Mouse (Mus musculus) neural tube, embryonic 15.5 days (tissue): ENCODE measurements around the gene H2-M10.4. TPM values are rescaled to one million over a fixed set of nuclear protein-coding genes. Genes with fewer than 3 reads are reported as not detected.
A peak's percentile ranks its signal among the peaks of the same experiment; 100 is the strongest.
"Not testable (repeated sequence)": the region's sequence is repeated elsewhere in the genome, so short reads cannot be mapped to it uniquely, and the experiment has no call there.

Experiments used
- ATAC-seq: fragments of 200-750 bp; cut with Nextera tagmentation; 2 replicates; pipeline ENCODE4 v1.8.0; 2017; ENCODE audit warnings: mild to moderate bottlenecking, moderate TSS enrichment, moderate library complexity; ENCODE audit not compliant: low FRiP score
- H3K27ac ChIP-seq: fragments of 300-500 bp; sonication (generic); replicated peaks from 2 replicates; pipeline ENCODE4 v1.5.1; 2015; ENCODE audit warnings: mild to moderate bottlenecking, inconsistent platforms
- H3K27me3 ChIP-seq: fragments of 300-500 bp; sonication (generic); replicated peaks from 2 replicates; pipeline ENCODE4 v1.6.1; 2015; ENCODE audit warnings: inconsistent platforms
- H3K36me3 ChIP-seq: fragments of 300-500 bp; sonication (generic); 2 replicates; pipeline ENCODE4 v1.6.1; 2015; ENCODE audit warnings: inconsistent platforms
- H3K4me1 ChIP-seq: fragments of 300-500 bp; sonication (generic); 2 replicates; pipeline ENCODE4 v1.6.1; 2015; ENCODE audit warnings: inconsistent platforms
- H3K4me2 ChIP-seq: fragments of 300-500 bp; sonication (generic); 2 replicates; pipeline ENCODE4 v1.6.1; 2015; ENCODE audit warnings: inconsistent platforms, mild to moderate bottlenecking, moderate library complexity
- H3K4me3 ChIP-seq: fragments of 300-500 bp; sonication (generic); replicated peaks from 2 replicates; pipeline ENCODE4 v1.5.1; 2015; ENCODE audit warnings: mild to moderate bottlenecking, inconsistent platforms
- H3K9ac ChIP-seq: fragments of 300-500 bp; sonication (generic); replicated peaks from 2 replicates; pipeline ENCODE4 v1.6.1; 2015; ENCODE audit warnings: mild to moderate bottlenecking, inconsistent platforms
- H3K9me3 ChIP-seq: fragments of 300-500 bp; sonication (generic); replicated peaks from 2 replicates; pipeline ENCODE4 v1.6.1; 2016; ENCODE audit warnings: inconsistent platforms
- WGBS: fragments of 180-500 bp; shearing (Covaris S2); methylation state at CpG from one replicate; pipeline ENCODE4 v1.1.7; 2015; ENCODE audit warnings: mixed read lengths; 5-methylcytosine and 5-hydroxymethylcytosine counted together
- polyA plus RNA-seq: library from polyadenylated mRNA; unstranded; fragments of >200 nt; fragmentation: Nextera tagmentation; extraction: Ambion mirVana; gene quantifications from 2 replicates; pipeline ENCODE4 v1.2.1, GENCODE M21; 2015

Gene H2-M10.4
- polyA plus RNA-seq, result not detected in 2 replicates

- ATAC-seq, result no peak
- no peaks in the 10 kb centered on the region for H3K4me1 ChIP-seq
- no peak within 1 kb of the TSS for H3K27ac ChIP-seq
- H3K9me3 ChIP-seq, result no peaks in the 10 kb centered on the region
- H3K27me3 ChIP-seq, result no peaks in the 10 kb centered on the region
- H3K4me2 ChIP-seq, result no peak within 1 kb of the TSS
- no peak within 1 kb of the TSS for H3K4me3 ChIP-seq
- 94% methylated on average over 7 of the region's 7 CpGs for WGBS
- no peaks in the 10 kb centered on the region for H3K36me3 ChIP-seq
- no peak within 1 kb of the TSS for H3K9ac ChIP-seq
Observed at GRCm38 (mm10) chr17:36462234-36462633, at the start of gene H2-M10.4. TSS of gene H2-M10.4 (minus strand) at chr17:36462334.

GRCm38 (mm10) chr17:36503910-36504309 lies 41.8 kb upstream of the H2-M10.4 start:
- no peak for ATAC-seq
- Histone ChIP-seq H3K4me3 (no peak overlapping the region), H3K9ac (no peak overlapping the region), H3K27ac (no peak overlapping the region), H3K4me2 (no peak overlapping the region), H3K27me3 (no peaks in the 10 kb centered on the region), H3K9me3 (no peaks in the 10 kb centered on the region), H3K4me1 (no peaks in the 10 kb centered on the region), H3K36me3 (no peaks in the 10 kb centered on the region)

GRCm38 (mm10) chr17:36500435-36500834 lies 38.3 kb upstream of the H2-M10.4 start:
- no peak for ATAC-seq

GRCm38 (mm10) chr17:36488181-36488580 lies 26.0 kb upstream of the H2-M10.4 start:
- ATAC-seq, H3K4me3 ChIP-seq, H3K4me2 ChIP-seq, H3K27ac ChIP-seq, H3K9me3 ChIP-seq, H3K9ac ChIP-seq, H3K27me3 ChIP-seq, H3K4me1 ChIP-seq, H3K36me3 ChIP-seq: not testable (repeated sequence)
- 96% methylated on average over 16 of the region's 16 CpGs for WGBS

More at GRCm38 (mm10) chr17:36500435-36500834, 38.3 kb upstream of the H2-M10.4 start:
- H3K4me3 ChIP-seq, result no peak overlapping the region
- H3K9ac ChIP-seq, result no peak overlapping the region
- H3K27ac ChIP-seq, result no peak overlapping the region
- no peaks in the 10 kb centered on the region for H3K27me3 ChIP-seq
- no peaks in the 10 kb centered on the region for H3K36me3 ChIP-seq
- H3K9me3 ChIP-seq, result no peaks in the 10 kb centered on the region
- no peaks in the 10 kb centered on the region for H3K4me1 ChIP-seq
- 74% methylated on average over 1 of the region's 1 CpGs for WGBS
- H3K4me2 ChIP-seq, result no peak overlapping the region

GRCm38 (mm10) chr17:36486687-36487230 lies 24.6 kb upstream of the H2-M10.4 start:
- Histone ChIP-seq H3K27me3 (no peaks in the 10 kb centered on the region), H3K27ac (no peak overlapping the region), H3K36me3 (no peaks in the 10 kb centered on the region), H3K9ac (no peak overlapping the region), H3K4me1 (no peaks in the 10 kb centered on the region), H3K4me3 (no peak overlapping the region), H3K9me3 (no peaks in the 10 kb centered on the region), H3K4me2 (no peak overlapping the region)
- ATAC-seq, result no peak
- WGBS, result 75% methylated on average over 1 of the region's 1 CpGs

GRCm38 (mm10) chr17:36483865-36484264 lies 21.7 kb upstream of the H2-M10.4 start:
- WGBS, result 89% methylated on average over 3 of the region's 3 CpGs
- Histone ChIP-seq H3K27ac (no peak overlapping the region), H3K9me3 (no peaks in the 10 kb centered on the region), H3K4me3 (no peak overlapping the region), H3K27me3 (no peaks in the 10 kb centered on the region), H3K36me3 (no peaks in the 10 kb centered on the region), H3K4me1 (no peaks in the 10 kb centered on the region), H3K9ac (no peak overlapping the region), H3K4me2 (no peak overlapping the region)
- ATAC-seq, result no peak

GRCm38 (mm10) chr17:36456260-36456659 lies 5.9 kb downstream of the H2-M10.4 start:
- H3K4me2 ChIP-seq, result no peak overlapping the region
- ATAC-seq, result no peak
- no peak overlapping the region for H3K27ac ChIP-seq
- no peak overlapping the region for H3K4me3 ChIP-seq
- H3K36me3 ChIP-seq, result no peaks in the 10 kb centered on the region
- H3K9me3 ChIP-seq, result no peaks in the 10 kb centered on the region
- no peaks in the 10 kb centered on the region for H3K4me1 ChIP-seq
- no peak overlapping the region for H3K9ac ChIP-seq
- H3K27me3 ChIP-seq, result no peaks in the 10 kb centered on the region
- 80% methylated on average over 4 of the region's 4 CpGs for WGBS

- Histone ChIP-seq H3K9me3 (no peaks in the 10 kb centered on the region), H3K27ac (no peak overlapping the region), H3K4me2 (no peak overlapping the region), H3K27me3 (no peaks in the 10 kb centered on the region), H3K36me3 (no peaks in the 10 kb centered on the region), H3K4me3 (no peak overlapping the region), H3K4me1 (no peaks in the 10 kb centered on the region), H3K9ac (no peak overlapping the region)
- WGBS, result 89% methylated on average over 2 of the region's 2 CpGs
- ATAC-seq, result no peak
Observed at GRCm38 (mm10) chr17:36431411-36431810, 30.7 kb downstream of the H2-M10.4 start.

GRCm38 (mm10) chr17:36418091-36418754 lies 43.9 kb downstream of the H2-M10.4 start:
- Histone ChIP-seq H3K4me2 (no peak overlapping the region), H3K27me3 (0 out of 2 replicates have a peak, but pooled peaks cover 4% of the 10 kb centered on the region), H3K4me3 (no peak overlapping the region), H3K36me3 (no peaks in the 10 kb centered on the region), H3K27ac (no peak overlapping the region), H3K9me3 (no peaks in the 10 kb centered on the region), H3K4me1 (no peaks in the 10 kb centered on the region), H3K9ac (no peak overlapping the region)
- WGBS, result 19% methylated on average over 4 of the region's 4 CpGs
- peak; percentile 47; the same call in 1 of the 2 replicates for ATAC-seq

GRCm38 (mm10) chr17:36417416-36417815 lies 44.7 kb downstream of the H2-M10.4 start:
- H3K27ac ChIP-seq, result no peak overlapping the region
- no peaks in the 10 kb centered on the region for H3K4me1 ChIP-seq
- no peak overlapping the region for H3K4me3 ChIP-seq
- no peaks in the 10 kb centered on the region for H3K36me3 ChIP-seq
- 0 out of 2 replicates have a peak, but pooled peaks cover 4% of the 10 kb centered on the region for H3K27me3 ChIP-seq
- no peak overlapping the region for H3K4me2 ChIP-seq
- H3K9me3 ChIP-seq, result no peaks in the 10 kb centered on the region
- no peak for ATAC-seq
- H3K9ac ChIP-seq, result no peak overlapping the region; the same call in 1 of the 2 replicates
- WGBS, result 60% methylated on average over 2 of the region's 2 CpGs

GRCm38 (mm10) chr17:36415407-36415806 lies 46.7 kb downstream of the H2-M10.4 start:
- H3K36me3 ChIP-seq, result no peaks in the 10 kb centered on the region
- H3K27ac ChIP-seq, result no peak overlapping the region
- no peak overlapping the region for H3K4me2 ChIP-seq
- no peak overlapping the region for H3K4me3 ChIP-seq
- H3K9ac ChIP-seq, result no peak overlapping the region
- no peak for ATAC-seq
- no peaks in the 10 kb centered on the region for H3K9me3 ChIP-seq
- no peaks in the 10 kb centered on the region for H3K4me1 ChIP-seq
- 0 out of 2 replicates have a peak, but pooled peaks cover 4% of the 10 kb centered on the region for H3K27me3 ChIP-seq
- 71% methylated on average over 1 of the region's 1 CpGs for WGBS

- no peak overlapping the region for H3K4me2 ChIP-seq
- 0 out of 2 replicates have a peak, but pooled peaks cover 3% of the 10 kb centered on the region for H3K27me3 ChIP-seq
- no peak overlapping the region for H3K9ac ChIP-seq
- no peak overlapping the region for H3K27ac ChIP-seq
- H3K4me1 ChIP-seq, result no peaks in the 10 kb centered on the region
- ATAC-seq, result no peak
- H3K4me3 ChIP-seq, result no peak overlapping the region
- no peaks in the 10 kb centered on the region for H3K36me3 ChIP-seq
- WGBS, result 80% methylated on average over 1 of the region's 1 CpGs
- no peaks in the 10 kb centered on the region for H3K9me3 ChIP-seq
Observed at GRCm38 (mm10) chr17:36414361-36414760, 47.8 kb downstream of the H2-M10.4 start.
